Mouse (Mus musculus) stomach, postnatal 0 days (tissue): ENCODE measurements around the gene 1700016K19Rik. TPM values are rescaled to one million over a fixed set of nuclear protein-coding genes. Genes with fewer than 3 reads are reported as not detected.

Experiments
- ATAC-seq: fragments of 200-750 bp; cut with Nextera tagmentation; 2 replicates; pipeline ENCODE4 v1.8.0; 2017; ENCODE audit not compliant: low FRiP score, low TSS enrichment
- DNase-seq: peaks from one replicate; pipeline ENCODE4 v3.0.0-alpha.2; 2016; ENCODE audit warnings: low spot score
- H3K27ac ChIP-seq: fragments of 300-500 bp; sonication (generic); replicated peaks from 2 replicates; pipeline ENCODE4 v1.5.1; 2014; ENCODE audit warnings: mild to moderate bottlenecking, control low read depth
- H3K27me3 ChIP-seq: fragments of 300-500 bp; sonication (generic); 2 replicates; pipeline ENCODE4 v1.6.1; 2014; ENCODE audit warnings: low read length; ENCODE audit not compliant: control insufficient read depth, insufficient read depth
- H3K36me3 ChIP-seq: fragments of 300-500 bp; sonication (generic); 2 replicates; pipeline ENCODE4 v1.6.1; 2014; ENCODE audit warnings: low read length, mixed read lengths; ENCODE audit not compliant: control insufficient read depth, insufficient read depth
- H3K4me1 ChIP-seq: fragments of 300-500 bp; sonication (generic); replicated peaks from 2 replicates; pipeline ENCODE4 v1.6.1; 2014; ENCODE audit warnings: antibody characterized with exemption; ENCODE audit not compliant: control insufficient read depth, insufficient read depth
- H3K4me2 ChIP-seq: fragments of 300-500 bp; sonication (generic); replicated peaks from 2 replicates; pipeline ENCODE4 v1.6.1; 2014; ENCODE audit warnings: low read depth, mild to moderate bottlenecking, control low read depth, moderate library complexity
- H3K4me3 ChIP-seq: fragments of 300-500 bp; sonication (generic); 2 replicates; pipeline ENCODE4 v1.5.1; 2014; ENCODE audit warnings: low read depth, low read length, control low read depth
- H3K9ac ChIP-seq: fragments of 300-500 bp; sonication (generic); 2 replicates; pipeline ENCODE4 v1.6.1; 2014; ENCODE audit warnings: mild to moderate bottlenecking, low read length, control low read depth, mixed read lengths
- H3K9me3 ChIP-seq: fragments of 300-500 bp; sonication (generic); 2 replicates; pipeline ENCODE4 v1.6.1; 2016; ENCODE audit warnings: low read length; ENCODE audit not compliant: control insufficient read depth
- CTCF ChIP-seq: IDR thresholded peaks from 2 replicates; pipeline ENCODE4 v1.5.1; 2016; ENCODE audit warnings: antibody characterized with exemption, low read depth, mild to moderate bottlenecking, moderate library complexity
- EP300 ChIP-seq: optimal IDR thresholded peaks from 2 replicates; pipeline ENCODE3; 2016; ENCODE audit warnings: antibody characterized with exemption
- WGBS: fragments of 180-500 bp; shearing (Covaris S2); extraction: QIAGEN DNeasy Blood & Tissue Kit; methylation state at CpG from one replicate; pipeline ENCODE4 v1.1.7; 2014; 5-methylcytosine and 5-hydroxymethylcytosine counted together
- polyA plus RNA-seq: library from polyadenylated mRNA; unstranded; fragments of >200 nt; fragmentation: Nextera tagmentation; extraction: Ambion mirVana; gene quantifications from 2 replicates; pipeline ENCODE4 v1.2.1, GENCODE M21; 2015

The 1700016K19Rik gene
- polyA plus RNA-seq, 1 experiment from 2014 or later: 3.7 TPM

- DNase-seq (no peak), ATAC-seq (no peak)
- Histone ChIP-seq H3K27ac (no peak overlapping the region), H3K9me3 (no peaks in the 10 kb centered on the region), H3K36me3 (no peaks in the 10 kb centered on the region), H3K4me2 (no peak overlapping the region), H3K4me1 (0 out of 2 replicates have a peak, but pooled peaks cover 2% of the 10 kb centered on the region), H3K4me3 (no peak overlapping the region), H3K9ac (no peak overlapping the region), H3K27me3 (no peaks in the 10 kb centered on the region)
- 83% methylated on average over 7 of the region's 7 CpGs for WGBS
- TF ChIP-seq CTCF (no peak), EP300 (no peak)
These were observed 37.9 kb upstream of the 1700016K19Rik start for GRCm38 (mm10) chr11:75961782-75962181.

- 0 out of 2 replicates have a peak, but pooled peaks cover 2% of the 10 kb centered on the region for H3K4me1 ChIP-seq
- no peak for TF ChIP-seq CTCF
- no peak for TF ChIP-seq EP300
- H3K36me3 ChIP-seq: no peaks in the 10 kb centered on the region
- no peaks in the 10 kb centered on the region for H3K9me3 ChIP-seq
- H3K4me3 ChIP-seq: no peak overlapping the region
- no peaks in the 10 kb centered on the region for H3K27me3 ChIP-seq
- no peak overlapping the region for H3K27ac ChIP-seq
- DNase-seq (peak; percentile 17), ATAC-seq (no peak)
- no peak overlapping the region for H3K4me2 ChIP-seq
- no peak overlapping the region for H3K9ac ChIP-seq
- WGBS: 42% methylated on average over 11 of the region's 11 CpGs
These were observed 35.8 kb upstream of the 1700016K19Rik start for GRCm38 (mm10) chr11:75963730-75964475.

- no peaks in the 10 kb centered on the region for H3K27me3 ChIP-seq
- H3K9ac ChIP-seq: no peak overlapping the region
- H3K36me3 ChIP-seq: no peaks in the 10 kb centered on the region
- WGBS: 56% methylated on average over 4 of the region's 4 CpGs
- ATAC-seq (no peak), DNase-seq (no peak)
- no peak overlapping the region for H3K27ac ChIP-seq
- TF ChIP-seq CTCF (no peak), EP300 (no peak)
- H3K4me3 ChIP-seq: no peak overlapping the region
- no peaks in the 10 kb centered on the region for H3K9me3 ChIP-seq
- 0 out of 2 replicates have a peak, but pooled peaks cover 2% of the 10 kb centered on the region for H3K4me1 ChIP-seq
- H3K4me2 ChIP-seq: no peak overlapping the region
These were observed 35.3 kb upstream of the 1700016K19Rik start for GRCm38 (mm10) chr11:75964476-75964730.

- Histone ChIP-seq H3K9me3 (no peaks in the 10 kb centered on the region), H3K27ac (peak overlapping the region; percentile 87; the same call in 1 of the 2 replicates), H3K4me2 (peak overlapping the region; percentile 90), H3K9ac (peak overlapping the region; percentile 63), H3K4me1 (0 out of 2 replicates have a peak, but pooled peaks cover 2% of the 10 kb centered on the region), H3K27me3 (no peaks in the 10 kb centered on the region), H3K36me3 (no peaks in the 10 kb centered on the region), H3K4me3 (peak overlapping the region; percentile 60)
- ATAC-seq: no peak
- WGBS: 20% methylated on average over 28 of the region's 28 CpGs
- no peak for TF ChIP-seq EP300
- TF ChIP-seq CTCF: no peak
- DNase-seq: peak; percentile 49
These were observed 33.9 kb upstream of the 1700016K19Rik start for GRCm38 (mm10) chr11:75965674-75966400.

- H3K4me1 ChIP-seq: 0 out of 2 replicates have a peak, but pooled peaks cover 2% of the 10 kb centered on the region
- H3K4me3 ChIP-seq: peak overlapping the region; percentile 60
- no peaks in the 10 kb centered on the region for H3K36me3 ChIP-seq
- H3K9me3 ChIP-seq: no peaks in the 10 kb centered on the region
- peak overlapping the region; percentile 87 for H3K27ac ChIP-seq
- TF ChIP-seq CTCF (peak; percentile 86), EP300 (no peak)
- peak overlapping the region; percentile 63 for H3K9ac ChIP-seq
- peak; percentile 92 for DNase-seq
- peak overlapping the region; percentile 90 for H3K4me2 ChIP-seq
- H3K27me3 ChIP-seq: no peaks in the 10 kb centered on the region
- WGBS: under 1% methylated on average over 89 of the region's 90 CpGs
- peak; percentile 90 for ATAC-seq
These were observed 33.0 kb upstream of the 1700016K19Rik start for GRCm38 (mm10) chr11:75966401-75967372.
